9 mouse cellular contexts compared by ENCODE assay signal in genomic region chr4:104368561-104369021, GRCm38 (mm10).
DNase-seq lines count a peak whose midpoint lies in the region; ATAC-seq and TF ChIP-seq lines count a peak whose summit lies in the region.
"Had no signal": no experiment of that assay in that cellular context is flagged by ENCODE, and none has a peak within 500 bp of the region (broad histone marks: within the 10 kb centered on the region; RNA-seq: fewer than 3 reads in every experiment).

No protein-coding gene starts in this region.

- H3K27ac ChIP-seq in heart, embryonic 12.5 days (ENCODE audit: poor library complexity, severe bottlenecking), result no peak overlapping the region
- peak overlapping the region; percentile 97 for H3K27ac ChIP-seq in layer of hippocampus, adult 2 months
- H3K27ac ChIP-seq in liver, postnatal 0 days (ENCODE audit: low read depth), result no peak overlapping the region
- H3K27ac ChIP-seq in stomach, embryonic 16.5 days (ENCODE audit: low read length), result no peak overlapping the region

- peak overlapping the region; percentile 94 for H3K4me2 ChIP-seq in heart, embryonic 12.5 days
- H3K4me2 ChIP-seq in liver, postnatal 0 days (ENCODE audit: low read depth, low read length), result peak overlapping the region; percentile 84
- peak overlapping the region; percentile 73 for H3K4me2 ChIP-seq in stomach, embryonic 16.5 days (ENCODE audit: low read depth, low read length)

- H3K4me1 ChIP-seq in heart, embryonic 12.5 days (replicated peaks), result peaks cover 13% of the 10 kb centered on the region
- H3K4me1 ChIP-seq in liver, postnatal 0 days (ENCODE audit: insufficient read depth), result no peaks in the 10 kb centered on the region
- H3K4me1 ChIP-seq in stomach, embryonic 16.5 days (ENCODE audit: control insufficient read depth, insufficient read depth, low read length), result peaks cover 14% of the 10 kb centered on the region

- H3K9ac ChIP-seq in heart, embryonic 12.5 days, result no peak overlapping the region
- no peak overlapping the region for H3K9ac ChIP-seq in liver, postnatal 0 days (replicated peaks)
- H3K9ac ChIP-seq in stomach, embryonic 16.5 days (ENCODE audit: low read length), result peak overlapping the region; percentile 43

- no peak for ATAC-seq in heart, embryonic 12.5 days (ENCODE audit: insufficient number of reproducible peaks, low FRiP score)
- no peak for ATAC-seq in liver, postnatal 0 days
- no peak; the same call in 1 of the 2 replicates for ATAC-seq in stomach, embryonic 16.5 days (ENCODE audit: insufficient read depth, low FRiP score)

- intact Hi-C loops in heart, postnatal 25 days (cut with DNase I), result no loop called here
- intact Hi-C loops in gastrocnemius, postnatal 14 days (cut with DNase I; ENCODE audit: low total_unique reads), result no loop called here

- DNase-seq in heart, postnatal 25 days (ENCODE audit: low spot score), result no peak
- DNase-seq in cerebellum, postnatal 4 days (ENCODE audit: low spot score in 2 of 2), result peak; percentile 26 to 69
- DNase-seq in gastrocnemius, postnatal 14 days, result peak; percentile 12
- DNase-seq in layer of hippocampus, adult 2 months (ENCODE audit: low spot score in 2 of 2), result peak; percentile 62 to 70
- DNase-seq in liver, postnatal 0 days, result peak; percentile 16
- no peak for DNase-seq in thymus, postnatal 4 days

- TF ChIP-seq CTCF in layer of hippocampus, adult 2 months (conservative IDR thresholded peaks at IDR 0.05), result peak; percentile 34; the same call in 1 of the 2 replicates
- TF ChIP-seq CTCF in liver, postnatal 0 days (IDR thresholded peaks at IDR 0.05; ENCODE audit: low read depth), result peak; percentile 27; the same call in 1 of the 2 replicates

- peak overlapping the region; percentile 65 for H3K4me3 ChIP-seq in heart, embryonic 12.5 days
- peak overlapping the region; percentile 81 for H3K4me3 ChIP-seq in layer of hippocampus, adult 2 months
- peak overlapping the region; percentile 50 for H3K4me3 ChIP-seq in liver, postnatal 0 days (ENCODE audit: low read depth, low read length)
- peak overlapping the region; percentile 61 for H3K4me3 ChIP-seq in stomach, embryonic 16.5 days (replicated peaks; ENCODE audit: low read length)

- no peak for TF ChIP-seq EP300 in liver, postnatal 0 days (IDR thresholded peaks at IDR 0.05; ENCODE audit: low read depth)

- 0% methylated on average over 20 of the region's 20 CpGs for WGBS in heart, embryonic 12.5 days
- 2% methylated on average over 20 of the region's 20 CpGs for WGBS in liver, postnatal 0 days (ENCODE audit: insufficient replicate concordance)
- WGBS in stomach, embryonic 16.5 days, result under 1% methylated on average over 20 of the region's 20 CpGs

- no peaks in the 10 kb centered on the region for H3K36me3 ChIP-seq in heart, embryonic 12.5 days
- H3K36me3 ChIP-seq in liver, postnatal 0 days (replicated peaks; ENCODE audit: insufficient read depth, low read length), result no peaks in the 10 kb centered on the region
- H3K36me3 ChIP-seq in stomach, embryonic 16.5 days (ENCODE audit: control insufficient read depth, insufficient read depth, low read length), result no peaks in the 10 kb centered on the region

- H3K9me3 ChIP-seq in heart, embryonic 12.5 days (replicated peaks), result no peaks in the 10 kb centered on the region
- H3K9me3 ChIP-seq in liver, postnatal 0 days (ENCODE audit: low read length), result no peaks in the 10 kb centered on the region
- no peaks in the 10 kb centered on the region for H3K9me3 ChIP-seq in stomach, embryonic 16.5 days (replicated peaks; ENCODE audit: control insufficient read depth, low read length)

- peaks cover 64% of the 10 kb centered on the region for H3K27me3 ChIP-seq in heart, embryonic 12.5 days (replicated peaks)
- H3K27me3 ChIP-seq in liver, postnatal 0 days (ENCODE audit: insufficient read depth, low read length), result peaks cover 48% of the 10 kb centered on the region
- H3K27me3 ChIP-seq in stomach, embryonic 16.5 days (ENCODE audit: control insufficient read depth, insufficient read depth, low read length), result peaks cover 51% of the 10 kb centered on the region
- H3K27me3 ChIP-seq: CH12.LX had no signal

Comparison
In these comparisons a context has a peak if more than half of its experiments do, and no peak if none do; other contexts are left out.
1. DNase-seq: peak in cerebellum, postnatal 4 days (2 of 2), gastrocnemius, postnatal 14 days (single experiment), layer of hippocampus, adult 2 months (2 of 2) and liver, postnatal 0 days (single experiment); none in heart, postnatal 25 days (single experiment) and thymus, postnatal 4 days (single experiment).
2. Peak in every context shown above with its lines, with median percentiles within 50 percentile points of each other: H3K4me2 ChIP-seq and H3K4me3 ChIP-seq.